Mouse (Mus musculus) inflammation-experienced regulatory T-cells, adult 6 months (primary cell): ENCODE measurements around the gene Cdc123. TPM values are rescaled to one million over a fixed set of nuclear protein-coding genes. Genes with fewer than 3 reads are reported as not detected.
"Not testable (repeated sequence)": the region's sequence is repeated elsewhere in the genome, so short reads cannot be mapped to it uniquely, and the experiment has no call there.

Experiments
- ATAC-seq: one replicate; pipeline ENCODE4 v1.8.0; 2017
- polyA plus RNA-seq, 3 experiments: library from polyadenylated mRNA; unstranded; fragments of 100-300 nt; shearing (Covaris generic); gene quantifications; one replicate each; pipeline ENCODE4 v1.2.1; 2017

The Cdc123 gene
- polyA plus RNA-seq, result 100 to 1,000 TPM; 136 to 251 (median 179) TPM

GRCm38 (mm10) chr2:5844873-5845631 is at the start of gene Cdc123, which contains the start of gene Nudt5:
Gene Cdc123 (minus strand): TSS chr2:5845164.
Gene Nudt5 (plus strand): TSS chr2:5845019.
- peak; percentile 94 for ATAC-seq

GRCm38 (mm10) chr2:5894296-5894695 is 49.3 kb upstream of the Cdc123 start:
- ATAC-seq, result no peak

- ATAC-seq, result no peak
These were observed 44.4 kb upstream of the Cdc123 start for GRCm38 (mm10) chr2:5889412-5889811.

- ATAC-seq, result no peak
These were observed 43.9 kb upstream of the Cdc123 start for GRCm38 (mm10) chr2:5888865-5889264.

- no peak for ATAC-seq
These were observed 32.5 kb upstream of the Cdc123 start for GRCm38 (mm10) chr2:5877446-5877845.

GRCm38 (mm10) chr2:5869746-5870145 is 24.8 kb upstream of the Cdc123 start:
- ATAC-seq, result no peak

DNA sequence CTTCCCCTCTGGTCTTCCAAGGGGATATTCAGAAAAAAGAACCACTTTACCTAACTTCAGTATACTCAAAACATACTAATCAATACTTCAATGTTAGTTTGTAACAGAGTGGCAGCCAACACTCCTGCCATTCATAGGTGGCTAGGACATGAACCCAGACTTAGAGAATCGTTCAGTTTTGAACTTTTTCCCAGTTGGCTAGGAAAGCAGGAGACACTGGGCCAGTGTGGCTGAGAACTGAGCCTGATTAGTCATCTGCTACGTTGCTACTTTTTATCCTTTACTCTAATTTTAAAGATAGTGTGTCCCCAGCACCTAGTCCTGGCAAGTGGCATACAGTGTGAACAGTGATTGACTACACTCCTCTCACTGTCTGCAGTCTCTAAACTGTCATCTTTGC is 22.7 kb upstream of the Cdc123 start:
- ATAC-seq, result no peak

GRCm38 (mm10) chr2:5862834-5863233 is 17.9 kb upstream of the Cdc123 start, which contains the start of gene Gm13199:
Gene Gm13199 (minus strand): TSS chr2:5862934.
- no peak for ATAC-seq

GRCm38 (mm10) chr2:5851866-5852265 is 6.9 kb upstream of the Cdc123 start:
- no peak for ATAC-seq

- no peak for ATAC-seq
These were observed 6.2 kb upstream of the Cdc123 start for GRCm38 (mm10) chr2:5851116-5851515.

GRCm38 (mm10) chr2:5845826-5846225 is 862 bp upstream of the Cdc123 start:
- no peak for ATAC-seq

DNA sequence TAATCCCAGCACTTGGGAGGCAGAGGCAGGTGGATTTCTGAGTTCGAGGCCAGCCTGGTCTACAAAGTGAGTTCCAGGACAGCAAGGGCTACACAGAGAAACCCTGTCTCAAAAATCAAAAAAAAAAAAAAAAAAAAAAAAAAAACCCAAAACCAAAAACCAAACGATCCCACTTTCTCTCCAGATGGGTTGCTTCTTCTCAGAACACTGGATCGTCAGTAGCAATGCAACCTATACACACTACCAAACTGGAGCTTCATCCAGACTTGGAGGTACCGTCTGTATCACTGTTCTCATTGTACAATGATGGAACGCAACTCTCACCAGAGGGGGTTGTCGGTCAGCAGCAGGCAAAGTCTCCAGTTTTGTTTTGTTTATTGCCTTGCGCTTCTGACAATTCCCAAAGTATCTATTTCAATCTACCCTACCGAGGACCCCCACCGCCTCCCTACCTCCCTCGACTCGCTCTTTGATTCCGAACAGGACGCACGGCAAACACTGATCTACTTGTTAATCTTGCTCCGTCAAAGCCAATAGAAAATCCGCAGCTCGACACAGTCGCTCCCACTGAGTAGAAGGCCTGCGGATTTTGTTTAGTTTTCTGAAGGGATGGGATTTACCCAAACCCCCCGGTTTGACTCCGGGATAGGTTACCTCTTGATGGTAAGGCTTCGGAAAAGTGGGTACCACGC is 637 bp downstream of the Cdc123 start:
- ATAC-seq, result peak; percentile 22

DNA sequence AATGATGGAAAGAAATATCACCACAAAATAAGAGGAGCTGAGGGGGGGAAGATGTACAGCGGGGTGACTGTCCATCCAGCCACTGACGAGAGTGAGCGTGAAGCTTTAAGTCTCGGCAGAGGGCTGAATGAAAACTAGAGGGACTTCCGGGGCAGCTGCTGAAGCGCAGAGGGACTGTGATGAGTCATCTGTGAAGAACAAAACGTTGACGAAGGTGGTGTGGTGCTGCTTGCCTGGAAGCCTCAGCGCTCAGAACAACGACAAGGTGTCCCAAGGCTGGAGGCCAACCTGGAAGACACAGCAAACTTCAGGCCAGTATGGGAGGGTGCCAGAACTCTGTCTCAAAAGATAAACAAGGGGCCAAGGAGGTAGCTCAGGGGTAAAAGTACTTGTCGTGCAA is 4.1 kb downstream of the Cdc123 start:
- no peak for ATAC-seq

DNA sequence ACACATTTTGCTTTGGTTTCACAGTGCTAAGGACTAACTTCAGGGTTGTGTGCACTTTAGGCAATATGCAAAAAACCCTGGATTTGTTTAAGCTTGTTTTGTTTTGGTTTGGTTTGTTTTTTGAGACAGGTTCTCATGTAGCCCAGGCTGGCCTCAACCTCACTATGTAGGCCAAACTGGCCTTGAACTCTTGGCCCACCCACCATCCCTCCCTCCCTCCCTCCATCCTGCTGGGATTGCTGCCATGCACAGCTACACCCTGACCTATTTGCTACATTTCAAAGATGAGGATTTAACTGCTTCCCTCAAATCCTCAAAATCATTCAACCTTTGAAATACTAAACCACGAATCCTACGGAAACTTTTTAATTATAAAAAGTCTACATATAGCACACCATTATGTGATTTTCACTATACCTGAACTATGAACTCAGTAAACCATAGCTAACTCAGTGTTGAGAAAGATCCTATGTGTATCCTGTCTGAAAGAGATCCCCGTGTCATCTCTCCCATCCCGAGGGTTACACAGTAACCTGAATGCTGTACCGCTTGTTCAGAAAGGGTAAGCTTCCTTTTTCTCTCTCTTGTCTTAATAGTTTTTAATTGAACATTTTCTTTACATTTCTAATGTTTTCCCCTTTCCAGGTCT is 19.6 kb downstream of the Cdc123 start:
- ATAC-seq, result no peak

DNA sequence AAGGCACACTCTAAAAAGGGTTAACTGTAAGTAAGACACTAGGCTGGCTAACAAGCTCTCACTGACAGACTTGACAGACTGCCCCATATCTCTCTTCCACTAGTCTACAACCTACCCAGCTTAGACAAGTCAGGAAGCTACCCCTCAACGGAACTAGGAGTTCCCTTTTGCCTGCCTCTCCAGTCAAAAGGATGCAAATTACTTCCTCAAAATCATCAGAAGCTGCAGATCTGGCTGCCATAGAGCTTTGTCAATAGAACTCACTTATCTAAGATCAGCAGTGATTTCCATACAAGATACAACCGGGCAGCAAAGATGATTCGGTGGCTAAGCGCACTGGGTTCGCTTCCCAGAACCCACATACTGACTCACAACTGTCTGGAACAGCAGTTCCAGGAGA is 20.3 kb downstream of the Cdc123 start:
- no peak for ATAC-seq

- ATAC-seq, result no peak
These were observed 20.8 kb downstream of the Cdc123 start for GRCm38 (mm10) chr2:5824213-5824612.

GRCm38 (mm10) chr2:5822449-5822848 is 22.5 kb downstream of the Cdc123 start:
- no peak for ATAC-seq

- ATAC-seq, result no peak
These were observed 23.7 kb downstream of the Cdc123 start for GRCm38 (mm10) chr2:5821264-5821663.

DNA sequence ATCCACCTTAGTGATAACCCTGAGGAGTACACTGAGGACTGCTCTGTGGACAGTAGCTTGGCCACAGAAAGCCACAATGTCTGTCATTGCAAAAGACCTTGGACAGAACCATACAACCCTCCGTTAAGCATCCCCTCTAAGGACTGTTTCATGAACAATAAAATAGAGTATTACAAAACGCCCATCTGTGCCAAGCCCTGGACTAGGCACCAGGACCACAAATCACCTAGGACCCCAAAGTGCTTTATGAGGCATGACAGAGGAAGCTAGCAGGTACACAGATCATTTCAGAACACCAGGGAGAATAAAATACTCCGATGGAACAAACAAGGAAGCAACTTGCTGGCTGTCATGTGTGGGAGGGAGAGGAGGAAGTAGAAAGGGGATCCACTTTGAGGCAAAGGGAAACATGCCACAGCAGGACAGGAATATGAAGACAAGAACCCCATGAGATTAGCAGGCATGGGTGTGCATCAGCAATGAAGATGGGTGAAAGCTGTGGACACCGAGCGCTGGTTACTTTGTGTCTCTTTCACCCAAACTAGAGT is 33.7 kb downstream of the Cdc123 start:
- ATAC-seq, result no peak

DNA sequence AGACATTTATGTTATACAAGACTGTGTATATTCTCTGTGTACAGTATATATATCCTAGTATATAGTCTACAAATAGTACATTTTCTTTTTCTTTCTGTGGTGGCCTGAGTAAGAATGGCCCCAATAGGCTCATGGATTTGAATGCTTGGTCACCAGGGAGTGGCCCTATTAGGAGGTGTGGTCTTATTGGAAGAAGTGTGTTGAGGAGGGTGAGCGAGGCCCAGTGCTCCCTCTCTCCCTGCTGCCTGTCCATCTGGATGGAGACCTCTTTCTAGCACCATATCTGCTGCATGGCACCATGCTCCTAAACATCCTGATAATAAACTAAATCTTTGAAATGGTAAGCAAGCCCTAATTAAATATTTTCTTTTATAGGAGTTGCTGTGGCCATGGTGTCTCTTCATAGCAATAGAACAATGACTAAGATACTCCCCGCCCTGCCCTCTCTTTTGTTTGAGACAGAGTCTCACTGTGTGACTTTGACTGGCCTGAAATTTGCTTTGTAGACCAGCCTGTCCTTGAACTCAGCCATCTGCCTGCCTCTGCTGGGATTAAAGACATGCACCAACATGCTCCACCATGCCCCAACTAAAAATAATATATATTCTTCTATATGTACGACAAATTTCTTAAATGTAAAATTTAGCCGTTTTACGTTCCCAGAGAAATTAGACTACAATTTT is 34.8 kb downstream of the Cdc123 start:
- no peak for ATAC-seq

DNA sequence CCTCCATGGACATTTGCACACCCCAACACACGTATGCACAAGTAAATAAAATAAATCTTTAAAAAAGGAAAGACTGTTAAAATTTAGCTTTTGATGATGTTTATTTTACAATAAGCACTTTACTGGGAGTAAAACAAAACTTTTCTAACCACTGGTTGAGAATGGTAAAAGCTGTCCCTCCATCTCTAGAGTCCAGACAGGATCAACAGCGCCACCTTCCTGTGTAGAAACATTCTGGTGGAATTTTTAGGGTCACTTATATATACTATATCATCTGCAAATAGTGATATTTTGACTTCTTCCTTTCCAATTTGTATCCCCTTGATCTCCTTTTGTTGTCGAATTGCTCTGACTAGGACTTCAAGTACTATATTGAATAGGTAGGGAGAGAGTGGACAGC is 38.8 kb downstream of the Cdc123 start:
- not testable (repeated sequence) for ATAC-seq

DNA sequence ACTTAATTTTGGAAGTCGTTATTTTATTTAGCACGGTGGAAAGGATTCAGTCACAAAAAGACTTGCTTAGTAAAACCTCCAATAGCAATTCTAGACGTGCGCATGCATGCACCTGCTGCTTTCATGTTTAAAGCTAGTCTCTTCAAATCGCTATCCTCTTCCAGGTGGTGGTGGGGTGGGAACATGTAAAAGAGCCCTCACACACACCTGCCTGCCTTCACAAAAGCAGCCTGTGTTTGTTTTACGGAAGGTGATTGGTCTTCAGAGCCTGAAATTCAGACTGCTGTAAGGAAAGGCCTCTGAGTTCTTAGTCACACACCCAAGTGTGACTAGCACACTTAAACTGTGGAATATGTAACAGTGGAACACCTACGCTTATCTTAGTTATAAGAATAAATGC is 39.7 kb downstream of the Cdc123 start:
- ATAC-seq, result no peak
